Mouse (Mus musculus) adrenal gland, postnatal 36 days (tissue): ENCODE measurements around the gene Sgtb. TPM values are rescaled to one million over a fixed set of nuclear protein-coding genes. Genes with fewer than 3 reads are reported as not detected.

ENCODE experiments used
- DNase-seq, 2 experiments: peaks; one replicate each; pipeline ENCODE4 v3.0.0; 2021; ENCODE audit warnings: mixed read lengths in 1 of 2
- total RNA-seq, 2 experiments: library from RNA; stranded (reverse); gene quantifications; 2 replicates each; pipeline ENCODE4 v1.2.3; 2021

Sgtb gene
- total RNA-seq, 2 experiments from 2014 or later = 5.3 to 20.0 TPM

GRCm38 (mm10) chr13:104109816-104110521 lies 428 bp downstream of the Sgtb start:
- DNase-seq = peak; percentile 51 to 65

- DNase-seq = no peak
Measured at GRCm38 (mm10) chr13:104110526-104110925, 985 bp downstream of the Sgtb start.

- no peak for DNase-seq
Measured at GRCm38 (mm10) chr13:104112266-104112900, 2.8 kb downstream of the Sgtb start.

DNA sequence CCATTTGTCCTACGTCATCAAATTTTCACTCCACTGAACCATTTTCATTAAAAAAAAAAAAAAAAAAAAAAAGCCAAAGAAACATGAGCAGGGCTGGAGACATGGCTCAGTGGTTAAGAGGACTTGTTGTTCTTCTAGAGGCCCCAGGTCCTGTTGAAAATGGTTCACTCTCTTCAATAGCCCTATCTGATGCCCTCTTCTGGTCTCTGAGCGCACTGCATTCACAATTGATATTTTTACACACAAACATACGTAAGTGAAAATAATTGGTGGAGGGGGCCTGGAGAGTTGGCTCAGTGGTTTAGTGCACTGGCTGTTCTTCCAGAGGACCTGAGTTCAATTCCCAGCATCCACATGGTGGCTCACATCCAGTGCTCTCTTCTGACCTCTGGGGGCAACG lies 4.2 kb downstream of the Sgtb start:
- no peak for DNase-seq

DNA sequence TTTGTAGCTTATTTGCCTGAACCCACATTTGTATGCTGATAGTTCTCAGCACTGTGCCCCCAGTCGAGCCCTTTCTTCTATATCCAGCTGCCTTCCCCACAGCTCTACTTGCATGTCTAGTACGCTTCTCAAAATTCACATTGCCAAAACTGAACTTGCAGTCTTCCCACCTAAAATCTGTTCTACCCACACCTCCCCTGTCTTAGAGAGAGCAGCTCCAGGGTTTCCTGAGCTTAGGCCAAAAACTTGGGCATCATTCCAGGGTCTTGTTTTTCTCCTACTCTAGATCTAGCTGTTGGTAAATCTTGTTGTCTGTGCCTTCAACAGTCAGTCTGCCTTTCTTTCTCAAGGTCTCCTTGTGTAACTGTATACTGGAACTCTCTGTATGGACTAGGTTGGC lies 5.3 kb downstream of the Sgtb start:
- no peak for DNase-seq

GRCm38 (mm10) chr13:104122078-104122840 lies 12.7 kb downstream of the Sgtb start:
- DNase-seq = no peak

- DNase-seq = no peak
Measured at GRCm38 (mm10) chr13:104123662-104124381, 14.3 kb downstream of the Sgtb start.

- DNase-seq = no peak
Measured at GRCm38 (mm10) chr13:104132561-104132960, 23.0 kb downstream of the Sgtb start.

DNA sequence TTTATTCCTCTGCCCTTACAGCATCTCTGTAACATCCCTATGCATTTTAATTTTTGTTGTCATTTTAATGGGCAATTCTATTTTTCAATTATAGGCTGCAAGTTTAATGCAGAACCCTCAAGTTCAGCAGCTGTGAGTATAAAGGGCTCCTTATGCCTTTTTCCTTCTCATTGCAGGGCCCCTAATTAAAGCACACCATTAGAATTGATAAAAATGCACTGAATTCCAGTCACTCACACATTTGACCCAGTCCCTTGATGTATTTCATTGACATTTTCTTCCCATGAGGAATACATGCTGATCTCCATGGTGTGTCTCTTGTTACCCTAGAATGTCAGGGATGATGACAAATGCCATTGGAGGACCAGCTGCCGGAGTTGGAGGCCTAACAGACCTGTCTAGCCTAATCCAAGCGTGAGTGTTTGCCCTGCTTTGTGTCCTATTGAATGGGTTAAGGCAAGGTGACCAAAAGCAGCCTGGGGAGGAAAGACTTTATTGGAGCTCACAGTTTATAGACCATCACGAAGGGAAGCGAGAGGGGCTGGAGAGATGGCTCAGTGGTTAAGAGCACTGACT lies 25.1 kb downstream of the Sgtb start:
- DNase-seq = no peak

- DNase-seq = peak; percentile 78 to 84
Measured at GRCm38 (mm10) chr13:104139369-104140209, 30.0 kb downstream of the Sgtb start.

- no peak for DNase-seq
Measured at GRCm38 (mm10) chr13:104144871-104145270, 35.3 kb downstream of the Sgtb start.

DNA sequence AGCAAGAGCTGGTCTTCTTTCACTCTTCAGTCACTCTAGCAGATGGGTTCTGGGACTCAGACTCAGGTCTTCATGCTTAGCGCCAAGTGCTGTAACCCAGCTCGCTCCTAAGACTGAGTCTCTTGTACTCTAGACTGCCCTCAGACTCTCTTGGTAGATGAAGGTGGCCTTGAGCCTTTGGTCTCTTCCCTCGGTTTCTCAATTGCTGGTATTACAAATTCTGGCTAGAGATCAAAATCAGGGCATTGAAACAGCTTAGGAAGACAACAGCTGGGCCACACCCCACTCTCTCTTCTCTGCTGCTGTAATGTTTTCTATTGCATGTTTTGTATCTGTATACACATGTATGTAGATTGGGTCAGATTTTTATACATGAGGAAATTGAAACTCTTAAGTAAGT lies 36.1 kb downstream of the Sgtb start:
- DNase-seq = no peak

- no peak for DNase-seq
Measured at GRCm38 (mm10) chr13:104154180-104154579, 44.6 kb downstream of the Sgtb start.

DNA sequence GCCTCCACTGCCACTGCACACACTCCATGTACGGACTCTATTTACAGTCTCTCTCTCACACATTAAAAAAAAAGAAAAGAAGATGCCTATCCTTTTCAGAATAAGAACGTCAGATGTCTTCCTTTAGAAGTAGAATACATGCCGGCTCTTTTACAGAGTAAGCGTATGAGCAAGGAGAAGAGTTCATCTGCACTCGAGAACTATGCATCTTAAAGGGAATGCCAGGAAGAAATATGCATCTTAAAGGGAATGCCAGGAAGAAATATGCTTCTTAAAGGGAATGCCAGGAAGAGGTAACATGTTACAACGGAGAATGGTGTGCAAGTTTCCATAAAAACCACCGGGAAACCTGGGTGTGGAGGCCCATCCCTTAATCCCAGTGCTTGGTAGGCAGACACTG lies 45.6 kb downstream of the Sgtb start:
- DNase-seq = no peak

DNA sequence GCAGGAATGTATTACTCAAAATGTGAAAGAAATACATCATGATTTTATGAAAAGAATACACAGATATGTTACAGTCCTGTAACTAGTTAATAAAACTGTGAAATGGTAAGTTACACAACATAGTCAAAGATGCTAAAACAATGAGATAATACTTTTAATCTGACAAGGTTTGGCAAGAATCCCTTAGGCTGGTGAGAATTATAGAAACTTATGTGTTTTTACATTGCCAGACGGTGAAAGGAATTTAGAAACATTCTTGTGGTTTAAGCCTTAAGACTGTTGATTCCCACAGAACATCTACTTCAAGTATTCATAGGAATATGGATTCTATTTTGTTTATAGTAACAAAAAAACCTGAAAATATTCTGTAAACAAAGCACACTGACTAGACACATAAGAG lies 46.1 kb downstream of the Sgtb start:
- no peak for DNase-seq

- DNase-seq = peak in 1 of 2 experiments; percentile 6
Measured at GRCm38 (mm10) chr13:104171711-104172110, 62.2 kb downstream of the Sgtb start.

GRCm38 (mm10) chr13:104172498-104172897 lies 63.0 kb downstream of the Sgtb start:
- no peak for DNase-seq

- DNase-seq = no peak
Measured at GRCm38 (mm10) chr13:104176874-104177273, 67.3 kb downstream of the Sgtb start.

DNA sequence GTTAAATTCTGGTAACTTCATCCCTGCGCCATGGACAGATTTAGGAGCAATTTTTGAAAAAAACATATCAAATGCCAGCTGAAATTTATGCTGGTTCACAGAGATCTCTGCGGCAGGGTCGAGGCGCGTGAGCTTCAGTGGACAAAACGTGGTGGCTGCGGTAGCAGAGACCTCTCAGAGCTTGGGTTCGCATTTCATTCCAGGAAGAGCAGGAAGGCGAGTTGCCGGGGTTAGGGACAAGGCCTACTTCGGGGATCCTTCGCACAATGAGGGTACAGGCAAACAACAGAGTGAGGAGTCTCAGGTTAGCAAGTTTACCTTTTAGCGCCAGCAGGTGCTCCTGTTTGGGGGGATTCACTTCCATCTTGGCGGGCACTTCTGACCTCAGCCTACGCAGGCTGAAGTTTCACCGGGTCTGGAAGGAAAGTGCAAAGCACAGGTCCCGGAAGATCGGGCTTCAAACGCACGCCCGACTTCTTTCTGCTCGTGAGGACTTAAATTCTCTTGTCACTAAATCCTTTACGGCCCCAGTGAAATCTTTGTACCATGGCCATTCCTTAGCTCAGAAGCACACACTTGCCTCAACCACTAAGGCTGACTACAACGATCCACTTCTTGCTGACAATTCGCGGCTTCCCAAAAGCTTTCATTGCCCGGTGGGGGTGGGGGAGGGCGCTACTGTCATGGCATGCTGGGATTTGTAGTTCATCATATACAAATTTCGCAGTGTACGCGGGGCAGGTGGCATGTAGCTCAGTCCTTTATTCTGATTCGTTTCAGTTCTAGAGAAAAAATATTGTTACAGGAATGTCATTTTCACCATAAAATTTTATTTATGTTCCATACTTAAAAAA lies 68.5 kb downstream of the Sgtb start, which contains the start of gene Trappc13:
TSS of gene Trappc13 (minus strand) at position 674 of the 854 bp plus-strand sequence.
- peak in 1 of 2 experiments; percentile 93 for DNase-seq

DNA sequence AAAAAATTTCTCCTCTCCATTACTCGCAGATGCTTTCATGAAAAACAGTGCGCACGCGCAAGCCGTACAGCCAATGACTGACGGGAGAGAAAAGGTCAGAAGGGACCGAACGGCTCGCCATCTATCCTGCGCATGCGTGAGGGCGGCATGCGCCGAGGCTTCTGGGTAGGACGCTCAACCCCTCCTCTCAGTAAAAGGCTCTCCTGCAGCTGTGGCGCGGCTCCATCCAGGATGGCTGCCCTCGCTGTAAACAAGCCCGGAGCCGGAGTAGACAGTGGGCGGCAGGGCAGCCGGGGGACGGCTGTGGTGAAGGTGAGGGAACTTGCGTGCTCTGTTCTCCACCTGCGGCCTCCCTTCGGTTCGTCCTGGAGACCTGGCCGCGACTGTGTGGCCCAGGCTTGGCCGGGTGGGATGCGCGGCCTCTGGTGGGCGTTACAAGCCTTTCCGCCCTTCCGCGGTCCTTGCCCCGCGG lies 69.1 kb downstream of the Sgtb start, which contains the start of gene Trim23:
TSS of gene Trim23 (plus strand) at position 148 of the 472 bp plus-strand sequence.
- peak; percentile 97 to 99 for DNase-seq
